Mouse (Mus musculus) cerebellum, adult 8-10 months (tissue): ENCODE data around the gene Rgs6.

Experiments
- DNase-seq: peaks from one replicate; pipeline ENCODE4 v3.0.0; 2022

Gene Rgs6

DNA sequence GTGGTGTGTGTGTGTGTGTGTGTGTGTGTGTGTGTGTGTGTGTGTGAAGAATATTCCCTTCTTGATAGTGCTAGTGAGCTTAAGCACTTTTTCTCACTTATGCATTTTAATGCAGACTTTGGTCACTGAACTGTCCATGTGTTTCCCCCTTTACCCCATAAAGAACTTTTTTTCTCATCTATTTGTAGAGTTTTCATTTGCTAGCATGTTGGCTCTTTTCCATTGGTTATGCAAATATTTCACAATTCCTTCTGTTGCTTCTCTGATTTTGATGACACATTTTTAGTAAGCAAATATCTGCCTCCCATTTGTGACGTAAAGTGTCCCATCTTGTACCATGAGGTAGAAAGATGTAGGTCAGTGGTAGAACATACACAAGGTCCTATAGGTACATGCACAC lies 295.0 kb downstream of the Rgs6 start:
- DNase-seq = no peak

DNA sequence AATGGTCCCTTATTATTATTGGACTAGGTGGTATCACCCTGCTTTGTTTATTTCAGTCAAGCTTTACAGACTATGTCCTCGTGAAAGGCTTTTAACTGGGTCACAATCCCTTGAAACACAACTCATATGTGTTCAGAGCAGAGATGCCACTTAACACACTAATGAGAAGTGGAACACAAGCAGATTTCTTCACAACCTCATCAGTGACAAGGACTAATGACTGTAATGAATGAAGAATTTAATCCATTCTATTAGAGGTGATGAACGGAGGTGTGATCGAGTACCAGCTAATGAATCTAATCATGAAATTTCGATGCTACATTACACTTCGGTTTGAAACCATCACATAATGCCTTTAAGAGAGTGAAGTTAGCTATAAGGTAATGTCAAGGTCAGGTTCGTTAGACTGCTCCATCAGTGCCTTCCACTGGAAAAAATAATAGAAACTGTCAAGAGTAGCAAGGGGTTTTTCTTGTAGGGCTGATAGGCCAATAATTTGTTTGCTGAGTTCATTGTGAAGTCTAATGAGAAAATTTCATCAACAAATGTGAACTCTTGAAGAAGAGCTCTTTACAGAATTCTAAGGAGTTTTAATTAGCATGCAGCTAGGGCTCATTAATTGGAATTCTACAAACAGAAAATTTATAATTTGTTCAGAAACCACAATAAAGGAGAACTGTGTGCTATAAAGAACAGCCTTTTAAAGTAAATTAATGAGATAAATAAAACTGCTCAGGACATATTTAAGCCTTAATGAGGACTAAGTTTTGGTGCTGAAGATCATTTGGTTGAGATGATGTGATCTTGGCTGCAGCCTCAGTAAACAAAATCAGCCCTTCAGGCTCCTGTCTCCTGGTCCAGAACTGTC lies 307.1 kb downstream of the Rgs6 start:
- no peak for DNase-seq

- DNase-seq = no peak
Measured at GRCm38 (mm10) chr12:82905773-82906172, 317.7 kb downstream of the Rgs6 start.

DNA sequence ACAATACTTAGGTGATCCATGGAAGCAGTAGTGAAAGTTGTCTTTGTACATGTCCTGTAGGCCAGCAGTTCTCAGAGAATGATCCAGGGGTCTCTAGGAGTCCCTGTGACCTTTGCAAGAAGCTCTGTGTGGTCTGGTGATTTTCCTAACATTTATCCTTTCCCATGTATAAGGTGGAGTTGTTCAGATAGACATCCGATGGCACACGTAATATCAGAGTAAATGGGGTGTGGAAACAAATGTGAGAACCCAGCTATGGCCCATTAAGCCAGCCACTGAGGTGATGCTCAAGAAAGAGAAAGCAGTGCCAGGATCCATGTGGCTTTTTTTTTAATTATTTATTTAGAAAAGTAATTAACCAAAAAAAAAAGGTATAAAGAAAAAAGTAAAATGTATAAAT lies 322.8 kb downstream of the Rgs6 start:
- no peak for DNase-seq

- no peak for DNase-seq
Measured at GRCm38 (mm10) chr12:82914127-82914526, 326.0 kb downstream of the Rgs6 start.

DNA sequence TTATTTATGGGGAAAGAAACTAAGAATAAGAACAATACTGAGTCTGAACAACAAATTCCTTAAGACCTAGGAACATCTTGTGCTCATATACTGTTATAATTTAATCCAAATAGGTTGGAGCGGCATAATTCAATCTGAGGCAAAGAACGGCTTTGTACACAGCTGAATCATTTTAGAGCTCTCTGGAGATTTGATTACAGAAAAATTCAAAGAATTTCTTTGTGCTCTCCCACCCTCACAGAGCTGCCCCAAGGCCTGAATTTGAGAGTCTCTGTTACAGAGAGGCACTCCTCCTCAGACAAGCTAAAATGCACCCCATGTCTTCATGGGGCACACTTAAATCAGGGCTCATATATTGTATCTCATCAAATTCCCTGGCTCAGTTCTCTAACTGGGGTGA lies 332.1 kb downstream of the Rgs6 start:
- DNase-seq = no peak

GRCm38 (mm10) chr12:82921287-82922015 lies 333.4 kb downstream of the Rgs6 start:
- no peak for DNase-seq

GRCm38 (mm10) chr12:82922856-82923506 lies 334.9 kb downstream of the Rgs6 start:
- DNase-seq = no peak

- peak; percentile 41 for DNase-seq
Measured at GRCm38 (mm10) chr12:82932706-82933461, 344.8 kb downstream of the Rgs6 start.

DNA sequence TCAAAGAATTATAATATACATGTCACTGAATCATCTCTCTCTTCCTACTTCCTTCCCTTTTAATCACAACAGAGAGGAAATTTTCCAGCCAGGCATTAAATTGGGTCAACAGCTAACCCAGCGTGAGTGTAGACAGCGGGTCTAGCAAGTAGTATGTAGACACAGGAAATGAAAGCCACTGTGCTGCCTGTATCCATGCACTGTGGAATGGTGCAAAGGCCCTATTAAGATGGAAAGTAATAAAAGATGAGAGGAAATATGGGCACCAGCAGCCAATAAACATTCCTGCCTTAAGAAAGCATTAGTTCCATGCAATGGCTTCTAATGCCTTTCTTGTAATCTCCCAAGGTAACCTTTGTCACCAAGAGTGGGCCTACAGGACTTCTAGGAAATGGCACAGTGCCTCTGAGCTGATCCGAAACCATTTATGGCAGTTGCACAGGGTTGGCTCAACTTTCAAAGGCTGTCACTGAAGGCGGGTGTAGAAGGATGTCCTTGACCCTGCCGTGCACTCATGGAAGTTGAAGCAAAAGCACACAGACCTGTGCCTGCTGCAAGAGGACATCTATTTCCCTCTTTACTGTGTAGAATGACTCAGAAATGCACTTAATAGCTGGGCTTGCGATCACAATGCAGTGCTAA lies 347.1 kb downstream of the Rgs6 start:
- DNase-seq = no peak

GRCm38 (mm10) chr12:82935767-82936166 lies 347.7 kb downstream of the Rgs6 start:
- no peak for DNase-seq

- DNase-seq = no peak
Measured at GRCm38 (mm10) chr12:82940461-82940860, 352.4 kb downstream of the Rgs6 start.

DNA sequence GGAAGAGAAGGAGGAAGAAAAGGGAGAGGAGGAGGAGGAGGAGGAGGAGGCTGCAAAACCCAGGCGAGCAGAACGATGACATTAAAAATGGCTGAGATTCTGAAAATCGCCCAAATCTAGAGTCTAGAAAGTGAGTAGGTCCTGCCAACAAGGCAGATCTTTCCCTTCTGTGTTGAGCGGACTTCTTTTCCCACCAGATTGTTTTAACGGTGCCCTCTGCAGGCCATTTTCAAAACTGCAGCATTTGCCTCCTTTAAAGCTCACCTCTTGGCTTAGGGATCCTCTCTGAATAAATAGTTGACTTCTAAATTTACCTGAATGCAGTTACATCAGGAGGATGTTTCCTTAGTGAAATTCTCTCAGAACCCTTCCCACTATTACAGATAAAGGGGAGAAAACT lies 358.4 kb downstream of the Rgs6 start:
- peak; percentile 77 for DNase-seq

DNA sequence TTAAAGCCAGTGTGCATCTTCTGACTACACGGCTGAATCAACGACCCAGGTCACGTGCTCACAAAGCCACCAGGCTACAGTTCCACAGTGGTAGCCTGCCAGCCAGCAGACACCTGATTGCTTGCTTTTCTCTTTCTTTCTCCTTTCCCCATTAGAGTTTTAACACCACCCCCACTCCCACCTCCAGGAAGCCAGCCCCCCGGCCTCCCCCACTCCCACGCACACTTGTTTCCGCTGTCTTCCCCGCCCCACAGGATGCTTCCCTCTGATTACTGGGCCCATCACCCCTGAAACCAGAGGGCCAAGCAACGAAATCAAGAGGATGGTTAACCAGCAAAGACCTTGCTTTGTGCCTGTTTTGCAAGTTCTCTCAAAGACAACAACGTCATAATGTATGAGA lies 373.0 kb downstream of the Rgs6 start:
- DNase-seq = no peak

DNA sequence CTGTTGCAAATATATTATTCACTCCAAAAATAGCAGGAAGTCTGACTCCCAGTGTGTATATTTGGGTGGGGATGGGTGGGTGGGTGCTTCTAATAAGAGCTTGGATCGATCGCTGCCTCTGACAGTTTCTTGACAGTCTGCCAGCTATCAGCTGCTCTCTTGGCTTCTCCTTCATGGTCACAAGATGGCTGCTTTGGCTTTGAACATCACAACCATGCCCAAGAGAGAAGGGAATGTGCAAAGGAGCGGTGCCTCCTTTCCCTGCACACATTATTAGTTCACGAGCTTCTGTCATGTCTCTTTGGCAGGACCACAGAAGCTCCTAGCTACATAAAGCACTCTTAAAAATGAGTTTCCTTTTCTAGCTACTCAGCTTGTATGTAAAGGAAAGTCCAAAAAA lies 373.8 kb downstream of the Rgs6 start:
- DNase-seq = no peak

DNA sequence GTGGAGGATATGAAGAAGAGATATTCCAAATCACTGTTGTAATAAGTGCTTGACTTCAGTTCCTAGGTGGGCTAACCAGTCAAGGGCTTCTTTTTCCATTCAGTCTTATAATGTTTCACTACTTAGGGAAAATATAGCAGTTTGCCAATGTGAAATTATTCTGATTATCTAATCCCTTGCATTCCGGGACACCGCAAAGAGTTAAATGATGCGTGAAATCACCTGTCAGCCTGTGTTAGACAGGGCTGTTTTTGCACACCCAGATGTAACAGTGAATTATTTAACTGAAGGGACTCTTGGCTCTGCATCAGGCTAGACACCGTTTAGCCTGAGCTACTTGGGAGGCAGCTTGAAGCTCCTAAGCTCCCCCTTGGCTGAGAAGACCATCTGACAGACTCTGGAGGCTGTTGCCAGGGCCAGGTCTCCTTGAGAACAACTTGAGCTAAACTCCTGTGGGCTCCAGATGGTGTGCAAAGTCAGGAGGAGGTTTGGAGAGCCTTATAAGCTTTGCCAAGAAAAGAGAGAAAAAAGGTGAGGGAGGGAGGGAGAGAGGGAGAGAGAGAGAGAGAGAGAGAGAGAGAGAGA lies 382.5 kb downstream of the Rgs6 start:
- DNase-seq = no peak

GRCm38 (mm10) chr12:82971176-82971575 lies 383.1 kb downstream of the Rgs6 start:
- no peak for DNase-seq

DNA sequence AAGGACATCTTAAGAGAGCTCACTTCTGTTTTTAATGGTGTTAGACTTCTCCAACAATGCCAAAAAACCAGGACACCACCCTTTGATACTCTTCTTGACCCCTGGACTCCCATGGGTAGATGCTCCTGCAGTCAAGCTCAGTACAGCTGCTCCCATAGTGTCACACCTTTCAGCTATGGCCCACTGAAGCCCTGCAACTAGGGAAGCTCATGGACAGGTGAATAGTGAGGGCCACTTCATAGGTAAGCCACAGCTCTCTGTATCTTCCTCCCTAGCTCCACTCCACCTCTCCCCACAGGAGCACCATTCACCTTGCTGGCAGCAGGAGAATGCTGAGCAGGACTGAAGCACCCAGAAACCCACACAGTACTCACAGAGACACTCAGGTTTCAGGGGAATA lies 384.6 kb downstream of the Rgs6 start:
- DNase-seq = no peak

- DNase-seq = no peak
Measured at GRCm38 (mm10) chr12:82973771-82974170, 385.7 kb downstream of the Rgs6 start.

- DNase-seq = no peak
Measured at GRCm38 (mm10) chr12:82978275-82978674, 390.2 kb downstream of the Rgs6 start.

DNA sequence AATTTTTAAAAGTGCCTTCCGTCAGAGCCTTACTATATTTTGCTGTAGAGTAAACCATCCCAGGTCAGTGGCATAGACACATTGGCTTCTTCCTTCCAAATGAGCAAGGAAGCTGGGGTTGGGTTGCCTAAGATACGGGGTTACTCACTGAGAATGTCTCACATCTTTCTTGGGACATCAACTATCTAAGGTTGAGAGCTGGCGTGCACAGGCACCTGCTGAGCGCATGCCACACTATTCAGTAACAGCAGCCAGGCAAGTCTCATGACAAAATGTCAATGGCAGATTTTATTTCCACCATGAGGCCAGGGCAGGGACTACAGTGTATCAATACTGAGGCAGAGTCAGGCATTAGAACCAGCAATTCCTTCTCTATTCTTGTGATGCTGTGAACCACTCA lies 394.6 kb downstream of the Rgs6 start:
- DNase-seq = no peak

- DNase-seq = no peak
Measured at GRCm38 (mm10) chr12:82985300-82985699, 397.2 kb downstream of the Rgs6 start.
